Mouse (Mus musculus) liver, embryonic 11.5 days (tissue): ENCODE measurements at regions not wholly inside any gene's neighbourhood (a gene's known extent, or its start where the extent isn't known, plus 50 kb on each side); places are given as distances from the start of the nearest gene placed in this dataset.

Experiments
- ATAC-seq: fragments of 200-750 bp; cut with Nextera tagmentation; replicated peaks from 2 replicates; pipeline ENCODE4 v1.8.0; 2017; ENCODE audit warnings: moderate number of reproducible peaks, mild to moderate bottlenecking, moderate TSS enrichment, moderate library complexity; ENCODE audit not compliant: low FRiP score
- DNase-seq: peaks from one replicate; pipeline ENCODE4 v3.0.0-alpha.2; 2017; ENCODE audit warnings: low spot score
- H3K27ac ChIP-seq: fragments of 300-500 bp; sonication (generic); 2 replicates; pipeline ENCODE4 v1.5.1; 2014; ENCODE audit warnings: mild to moderate bottlenecking, low read depth, low read length, control low read depth
- H3K27me3 ChIP-seq: fragments of 300-500 bp; sonication (generic); replicated peaks from 2 replicates; pipeline ENCODE4 v1.6.1; 2014; ENCODE audit warnings: low read length, mixed read lengths; ENCODE audit not compliant: control insufficient read depth, insufficient read depth
- H3K36me3 ChIP-seq: fragments of 300-500 bp; sonication (generic); 2 replicates; pipeline ENCODE4 v1.6.1; 2014; ENCODE audit warnings: mild to moderate bottlenecking, low read length, moderate library complexity, mixed read lengths; ENCODE audit not compliant: control insufficient read depth, insufficient read depth
- H3K4me1 ChIP-seq: fragments of 300-500 bp; sonication (generic); replicated peaks from 2 replicates; pipeline ENCODE4 v1.6.1; 2014; ENCODE audit warnings: low read length, mixed read lengths; ENCODE audit not compliant: control insufficient read depth, insufficient read depth
- H3K4me2 ChIP-seq: fragments of 300-500 bp; sonication (generic); 2 replicates; pipeline ENCODE4 v1.6.1; 2014; ENCODE audit warnings: mild to moderate bottlenecking, control low read depth, moderate library complexity
- H3K4me3 ChIP-seq: fragments of 300-500 bp; sonication (generic); 2 replicates; pipeline ENCODE4 v1.5.1; 2014; ENCODE audit warnings: low read depth, low read length, control low read depth
- H3K9ac ChIP-seq: fragments of 300-500 bp; sonication (generic); 2 replicates; pipeline ENCODE4 v1.6.1; 2014; ENCODE audit warnings: low read depth, low read length, control low read depth
- H3K9me3 ChIP-seq: fragments of 300-500 bp; sonication (generic); 2 replicates; pipeline ENCODE4 v1.6.1; 2016; ENCODE audit warnings: low read length, inconsistent platforms, mixed read lengths; ENCODE audit not compliant: control insufficient read depth
- WGBS: fragments of 180-500 bp; shearing (Covaris S2); extraction: QIAGEN DNeasy Blood & Tissue Kit; methylation state at CpG from one replicate; pipeline ENCODE4 v1.1.7; 2014; 5-methylcytosine and 5-hydroxymethylcytosine counted together

- WGBS = 77% methylated on average over 2 of the region's 2 CpGs
- Histone ChIP-seq H3K4me3 (no peak overlapping the region), H3K27me3 (no peaks in the 10 kb centered on the region), H3K27ac (no peak overlapping the region), H3K36me3 (no peaks in the 10 kb centered on the region), H3K9me3 (no peaks in the 10 kb centered on the region), H3K9ac (no peak overlapping the region), H3K4me1 (no peaks in the 10 kb centered on the region), H3K4me2 (no peak overlapping the region)
- no peak for ATAC-seq
- no peak for DNase-seq
Observed at GRCm38 (mm10) chr16:77279495-77279894, 266.0 kb downstream of the Usp25 start.

GRCm38 (mm10) chr16:77273306-77273705 is 259.8 kb downstream of the Usp25 start:
- Histone ChIP-seq H3K36me3 (no peaks in the 10 kb centered on the region), H3K4me3 (no peak overlapping the region), H3K27me3 (no peaks in the 10 kb centered on the region), H3K9ac (no peak overlapping the region), H3K4me2 (no peak overlapping the region), H3K27ac (no peak overlapping the region), H3K4me1 (no peaks in the 10 kb centered on the region), H3K9me3 (no peaks in the 10 kb centered on the region)
- ATAC-seq (no peak), DNase-seq (no peak)
- 74% methylated on average over 3 of the region's 3 CpGs for WGBS

GRCm38 (mm10) chr16:77268926-77269325 is 255.4 kb downstream of the Usp25 start:
- H3K27me3 ChIP-seq = no peaks in the 10 kb centered on the region
- ATAC-seq (no peak), DNase-seq (no peak)
- H3K4me2 ChIP-seq = no peak overlapping the region
- H3K36me3 ChIP-seq = no peaks in the 10 kb centered on the region
- H3K27ac ChIP-seq = no peak overlapping the region
- H3K4me1 ChIP-seq = no peaks in the 10 kb centered on the region
- no peak overlapping the region for H3K4me3 ChIP-seq
- H3K9ac ChIP-seq = no peak overlapping the region
- no peaks in the 10 kb centered on the region for H3K9me3 ChIP-seq
- 62% methylated on average over 2 of the region's 2 CpGs for WGBS

GRCm38 (mm10) chr16:77267679-77268078 is 254.2 kb downstream of the Usp25 start:
- ATAC-seq (no peak), DNase-seq (no peak)
- H3K9me3 ChIP-seq = no peaks in the 10 kb centered on the region
- H3K4me2 ChIP-seq = no peak overlapping the region
- no peaks in the 10 kb centered on the region for H3K27me3 ChIP-seq
- H3K27ac ChIP-seq = no peak overlapping the region
- no peak overlapping the region for H3K9ac ChIP-seq
- H3K4me1 ChIP-seq = no peaks in the 10 kb centered on the region
- no peaks in the 10 kb centered on the region for H3K36me3 ChIP-seq
- H3K4me3 ChIP-seq = no peak overlapping the region

- WGBS = 74% methylated on average over 3 of the region's 3 CpGs
- Histone ChIP-seq H3K27ac (no peak overlapping the region), H3K27me3 (no peaks in the 10 kb centered on the region), H3K9me3 (no peaks in the 10 kb centered on the region), H3K9ac (no peak overlapping the region), H3K36me3 (no peaks in the 10 kb centered on the region), H3K4me2 (no peak overlapping the region), H3K4me3 (no peak overlapping the region), H3K4me1 (no peaks in the 10 kb centered on the region)
- DNase-seq (no peak), ATAC-seq (no peak)
Observed at GRCm38 (mm10) chr16:77252349-77252748, 238.8 kb downstream of the Usp25 start.

- no peak overlapping the region for H3K4me3 ChIP-seq
- DNase-seq (no peak), ATAC-seq (no peak)
- H3K4me2 ChIP-seq = no peak overlapping the region
- no peak overlapping the region for H3K9ac ChIP-seq
- 69% methylated on average over 3 of the region's 3 CpGs for WGBS
- no peaks in the 10 kb centered on the region for H3K9me3 ChIP-seq
- no peaks in the 10 kb centered on the region for H3K36me3 ChIP-seq
- no peak overlapping the region for H3K27ac ChIP-seq
- H3K4me1 ChIP-seq = no peaks in the 10 kb centered on the region
- no peaks in the 10 kb centered on the region for H3K27me3 ChIP-seq
Observed at GRCm38 (mm10) chr16:77251422-77251821, 237.9 kb downstream of the Usp25 start.

GRCm38 (mm10) chr16:77240876-77241275 is 227.4 kb downstream of the Usp25 start:
- ATAC-seq (no peak), DNase-seq (no peak)
- no peak overlapping the region for H3K27ac ChIP-seq
- H3K4me2 ChIP-seq = no peak overlapping the region
- 74% methylated on average over 6 of the region's 6 CpGs for WGBS
- no peaks in the 10 kb centered on the region for H3K27me3 ChIP-seq
- H3K4me1 ChIP-seq = no peaks in the 10 kb centered on the region
- H3K9me3 ChIP-seq = no peaks in the 10 kb centered on the region
- no peak overlapping the region for H3K4me3 ChIP-seq
- H3K36me3 ChIP-seq = no peaks in the 10 kb centered on the region
- H3K9ac ChIP-seq = no peak overlapping the region

- Histone ChIP-seq H3K4me2 (no peak overlapping the region), H3K27me3 (no peaks in the 10 kb centered on the region), H3K27ac (no peak overlapping the region), H3K9me3 (no peaks in the 10 kb centered on the region), H3K9ac (no peak overlapping the region), H3K36me3 (no peaks in the 10 kb centered on the region), H3K4me3 (no peak overlapping the region), H3K4me1 (no peaks in the 10 kb centered on the region)
- DNase-seq (no peak), ATAC-seq (no peak)
- WGBS = 75% methylated on average over 9 of the region's 9 CpGs
Observed at GRCm38 (mm10) chr16:77239176-77239790, 225.8 kb downstream of the Usp25 start.

- 76% methylated on average over 13 of the region's 13 CpGs for WGBS
- ATAC-seq (no peak), DNase-seq (no peak)
Observed at GRCm38 (mm10) chr16:77238358-77239175, 225.1 kb downstream of the Usp25 start.

More at GRCm38 (mm10) chr16:77238358-77239175, 225.1 kb downstream of the Usp25 start:
- H3K36me3 ChIP-seq = no peaks in the 10 kb centered on the region
- H3K9me3 ChIP-seq = no peaks in the 10 kb centered on the region
- no peaks in the 10 kb centered on the region for H3K27me3 ChIP-seq
- H3K9ac ChIP-seq = no peak overlapping the region
- H3K4me3 ChIP-seq = no peak overlapping the region
- no peak overlapping the region for H3K4me2 ChIP-seq
- no peaks in the 10 kb centered on the region for H3K4me1 ChIP-seq
- no peak overlapping the region for H3K27ac ChIP-seq
